Mouse (Mus musculus): ENCODE results near the gene Tas2r124. TPM values are rescaled to one million over a fixed set of nuclear protein-coding genes. Genes with fewer than 3 reads are reported as not detected.

The Tas2r124 gene
- polyA plus RNA-seq, 1 experiment = not detected

DNA sequence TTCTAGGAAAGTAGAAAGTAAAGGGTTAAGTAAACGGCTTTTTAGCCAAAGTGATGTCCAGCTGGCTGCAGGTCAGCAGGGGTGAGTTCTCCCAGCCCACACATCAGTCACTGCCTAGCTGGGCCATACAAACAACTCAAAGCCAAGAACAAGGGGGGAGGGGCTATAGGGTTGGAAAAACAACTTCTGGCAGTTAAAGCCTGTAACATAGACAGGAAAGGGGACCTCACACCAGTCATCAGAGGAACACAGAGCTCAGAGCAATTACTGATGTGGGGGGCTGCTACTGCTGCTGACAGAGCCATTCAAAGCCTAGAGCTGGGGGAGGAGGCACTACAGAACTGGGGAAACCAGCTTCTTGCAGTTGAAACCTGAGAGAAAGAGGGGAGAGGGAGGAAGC lies 40.9 kb downstream of the Tas2r124 start:
- H3K9ac ChIP-seq (ENCODE audit: low read depth, poor library complexity, severe bottlenecking) = no peak overlapping the region
- H3K27me3 ChIP-seq (ENCODE audit: control insufficient read depth, insufficient read depth, low read length, poor library complexity, severe bottlenecking) = no peaks in the 10 kb centered on the region
- no peak overlapping the region for H3K4me3 ChIP-seq (ENCODE audit: low read depth, low read length)
- H3K9me3 ChIP-seq (replicated peaks; ENCODE audit: control insufficient read depth, insufficient read depth, low read length, poor library complexity, severe bottlenecking) = peaks cover 5% of the 10 kb centered on the region
- TF ChIP-seq CTCF (IDR thresholded peaks at IDR 0.05; ENCODE audit: low read depth, low read length) (no peak), POLR2A (IDR thresholded peaks at IDR 0.05; ENCODE audit: insufficient read depth, low read length) (no peak), EP300 (IDR thresholded peaks at IDR 0.05; ENCODE audit: insufficient read depth, low read depth, low read length) (no peak)
- no peaks in the 10 kb centered on the region for H3K4me1 ChIP-seq (ENCODE audit: control insufficient read depth, insufficient read depth, low read length)
- H3K27ac ChIP-seq (ENCODE audit: insufficient read depth, low read length) = no peak overlapping the region
- no peaks in the 10 kb centered on the region for H3K36me3 ChIP-seq (ENCODE audit: control insufficient read depth, insufficient read depth, low read length, poor library complexity, severe bottlenecking)

DNA sequence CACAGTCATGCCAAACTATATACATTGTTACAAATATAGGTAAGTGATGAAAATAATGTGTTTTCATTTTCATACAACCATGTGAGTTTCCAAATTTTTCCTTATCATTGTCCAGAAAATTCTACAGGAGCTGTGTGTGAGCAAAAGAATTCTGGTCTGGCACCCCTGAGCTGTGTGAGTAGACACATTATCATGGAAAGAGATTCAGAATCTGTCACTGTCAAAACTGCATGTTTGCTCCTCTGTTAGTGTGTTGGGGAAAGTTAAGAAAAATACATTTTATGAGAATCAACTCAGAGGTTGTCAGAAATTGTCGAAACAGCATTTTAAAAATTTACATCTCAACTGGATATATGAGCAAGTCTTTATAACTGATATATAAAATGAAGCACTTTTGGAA lies 48.0 kb downstream of the Tas2r124 start, which contains the start of gene Tas2r117:
Tas2r117 (plus strand) TSS at position 301 of the 400 bp plus-strand sequence.
- Histone ChIP-seq H3K27me3 (ENCODE audit: control insufficient read depth, insufficient read depth, low read length, poor library complexity, severe bottlenecking) (no peaks in the 10 kb centered on the region), H3K4me1 (ENCODE audit: control insufficient read depth, insufficient read depth, low read length) (no peaks in the 10 kb centered on the region), H3K9me3 (replicated peaks; ENCODE audit: control insufficient read depth, insufficient read depth, low read length, poor library complexity, severe bottlenecking) (no peaks in the 10 kb centered on the region), H3K27ac (ENCODE audit: insufficient read depth, low read length) (no peak within 1 kb of the TSS), H3K36me3 (ENCODE audit: control insufficient read depth, insufficient read depth, low read length, poor library complexity, severe bottlenecking) (no peaks in the 10 kb centered on the region), H3K4me3 (ENCODE audit: low read depth, low read length) (no peak within 1 kb of the TSS), H3K9ac (ENCODE audit: low read depth, poor library complexity, severe bottlenecking) (no peak within 1 kb of the TSS)
- TF ChIP-seq CTCF (IDR thresholded peaks at IDR 0.05; ENCODE audit: low read depth, low read length) = no peak
- no peak for TF ChIP-seq EP300 (IDR thresholded peaks at IDR 0.05; ENCODE audit: insufficient read depth, low read depth, low read length)
- TF ChIP-seq POLR2A (IDR thresholded peaks at IDR 0.05; ENCODE audit: insufficient read depth, low read length) = no peak

Other genes with a start within 250 kb of the Tas2r124 start
- gene Prh1, start 184.9 kb upstream of the Tas2r124 start, polyA plus RNA-seq (2011; ENCODE audit: insufficient read depth, insufficient read length, low read depth, missing spikeins) = not detected in 2 replicates
- gene Prp2, start 158.8 kb upstream of the Tas2r124 start, polyA plus RNA-seq (2011; ENCODE audit: insufficient read depth, insufficient read length, low read depth, missing spikeins) = not detected in 2 replicates
- gene A630073D07Rik, start 103.2 kb upstream of the Tas2r124 start, polyA plus RNA-seq (2011; ENCODE audit: insufficient read depth, insufficient read length, low read depth, missing spikeins) = not detected in 2 replicates
- gene Tas2r120, start 97.8 kb upstream of the Tas2r124 start, polyA plus RNA-seq (2011; ENCODE audit: insufficient read depth, insufficient read length, low read depth, missing spikeins) = not detected in 2 replicates
- gene Tas2r121, start 53.7 kb upstream of the Tas2r124 start, polyA plus RNA-seq (2011; ENCODE audit: insufficient read depth, insufficient read length, low read depth, missing spikeins) = not detected in 2 replicates
- gene Tas2r122, start 42.8 kb upstream of the Tas2r124 start, polyA plus RNA-seq (2011; ENCODE audit: insufficient read depth, insufficient read length, low read depth, missing spikeins) = not detected in 2 replicates
- not detected in 2 replicates for gene Tas2r115, start 16.7 kb upstream of the Tas2r124 start, polyA plus RNA-seq (2011; ENCODE audit: insufficient read depth, insufficient read length, low read depth, missing spikeins)
- gene Tas2r102, start 7.4 kb downstream of the Tas2r124 start, polyA plus RNA-seq (2011; ENCODE audit: insufficient read depth, insufficient read length, low read depth, missing spikeins) = not detected in 2 replicates
- gene Tas2r136, start 23.4 kb downstream of the Tas2r124 start, polyA plus RNA-seq (2011; ENCODE audit: insufficient read depth, insufficient read length, low read depth, missing spikeins) = not detected in 2 replicates
- not detected in 2 replicates for gene Tas2r117, start 48.1 kb downstream of the Tas2r124 start, polyA plus RNA-seq (2011; ENCODE audit: insufficient read depth, insufficient read length, low read depth, missing spikeins)
- not detected in 2 replicates for gene Tas2r123, start 92.4 kb downstream of the Tas2r124 start, polyA plus RNA-seq (2011; ENCODE audit: insufficient read depth, insufficient read length, low read depth, missing spikeins)
- not detected in 2 replicates for gene Tas2r116, start 100.7 kb downstream of the Tas2r124 start, polyA plus RNA-seq (2011; ENCODE audit: insufficient read depth, insufficient read length, low read depth, missing spikeins)
- not detected in 2 replicates for gene Tas2r110, start 113.3 kb downstream of the Tas2r124 start, polyA plus RNA-seq (2011; ENCODE audit: insufficient read depth, insufficient read length, low read depth, missing spikeins)
- gene Tas2r113, start 138.3 kb downstream of the Tas2r124 start, polyA plus RNA-seq (2011; ENCODE audit: insufficient read depth, insufficient read length, low read depth, missing spikeins) = not detected in 2 replicates
- gene Tas2r125, start 154.9 kb downstream of the Tas2r124 start, polyA plus RNA-seq (2011; ENCODE audit: insufficient read depth, insufficient read length, low read depth, missing spikeins) = not detected in 2 replicates
- gene Tas2r129, start 196.4 kb downstream of the Tas2r124 start, polyA plus RNA-seq (2011; ENCODE audit: insufficient read depth, insufficient read length, low read depth, missing spikeins) = not detected in 2 replicates
- gene Tas2r131, start 203.2 kb downstream of the Tas2r124 start, polyA plus RNA-seq (2011; ENCODE audit: insufficient read depth, insufficient read length, low read depth, missing spikeins) = not detected in 2 replicates
- gene Tas2r109, start 226.2 kb downstream of the Tas2r124 start, polyA plus RNA-seq (2011; ENCODE audit: insufficient read depth, insufficient read length, low read depth, missing spikeins) = not detected in 2 replicates

Data from ES-Bruce4 (cell line).